Mouse (Mus musculus) neural tube, embryonic 14.5 days (tissue): ENCODE data around the gene Tsc22d2. TPM values are rescaled to one million over a fixed set of nuclear protein-coding genes. Genes with fewer than 3 reads are reported as not detected.
"Not testable (repeated sequence)": the region's sequence is repeated elsewhere in the genome, so short reads cannot be mapped to it uniquely, and the experiment has no call there.

Source experiments
- ATAC-seq: fragments of 200-750 bp; cut with Nextera tagmentation; 2 replicates; pipeline ENCODE4 v1.8.0; 2017; ENCODE audit warnings: low read depth, mild to moderate bottlenecking, moderate TSS enrichment, moderate library complexity
- H3K27ac ChIP-seq: fragments of 300-500 bp; sonication (generic); 2 replicates; pipeline ENCODE4 v1.5.1; 2014; ENCODE audit warnings: low read depth, mild to moderate bottlenecking, control low read depth, low read length, moderate library complexity, mixed read lengths
- H3K27me3 ChIP-seq: fragments of 300-500 bp; sonication (generic); 2 replicates; pipeline ENCODE4 v1.6.1; 2014; ENCODE audit warnings: low read length; ENCODE audit not compliant: control insufficient read depth, insufficient read depth
- H3K36me3 ChIP-seq: fragments of 300-500 bp; sonication (generic); 2 replicates; pipeline ENCODE4 v1.6.1; 2014; ENCODE audit warnings: low read length, mixed read lengths; ENCODE audit not compliant: control insufficient read depth, insufficient read depth
- H3K4me1 ChIP-seq: fragments of 300-500 bp; sonication (generic); 2 replicates; pipeline ENCODE4 v1.6.1; 2014; ENCODE audit warnings: low read length; ENCODE audit not compliant: control insufficient read depth, insufficient read depth
- H3K4me2 ChIP-seq: fragments of 300-500 bp; sonication (generic); 2 replicates; pipeline ENCODE4 v1.6.1; 2014; ENCODE audit warnings: mild to moderate bottlenecking, low read depth, low read length, control low read depth
- H3K4me3 ChIP-seq: fragments of 300-500 bp; sonication (generic); 2 replicates; pipeline ENCODE4 v1.5.1; 2014; ENCODE audit warnings: low read depth, low read length, control low read depth, mixed read lengths
- H3K9ac ChIP-seq: fragments of 300-500 bp; sonication (generic); replicated peaks from 2 replicates; pipeline ENCODE4 v1.6.1; 2014; ENCODE audit warnings: low read depth, mild to moderate bottlenecking, control low read depth, low read length, mixed read lengths
- H3K9me3 ChIP-seq: fragments of 300-500 bp; sonication (generic); 2 replicates; pipeline ENCODE4 v1.6.1; 2016; ENCODE audit warnings: low read length; ENCODE audit not compliant: control insufficient read depth
- WGBS: fragments of 180-500 bp; shearing (Covaris S2); extraction: QIAGEN DNeasy Blood & Tissue Kit; methylation state at CpG from one replicate; pipeline ENCODE4 v1.1.7; 2014; 5-methylcytosine and 5-hydroxymethylcytosine counted together
- polyA plus RNA-seq: library from polyadenylated mRNA; unstranded; fragments of >200 nt; fragmentation: Nextera tagmentation; extraction: Ambion mirVana; gene quantifications from 2 replicates; pipeline ENCODE4 v1.2.1, GENCODE M21; 2014

The Tsc22d2 gene
- polyA plus RNA-seq, 1 experiment from 2014 or later, result 13.3 TPM

GRCm38 (mm10) chr3:58469655-58470437 is 55.3 kb downstream of the Tsc22d2 start:
- H3K36me3 ChIP-seq, result no peaks in the 10 kb centered on the region
- H3K4me3 ChIP-seq, result no peak overlapping the region
- no peak for ATAC-seq
- no peak overlapping the region for H3K27ac ChIP-seq
- no peak overlapping the region for H3K9ac ChIP-seq
- no peak overlapping the region for H3K4me2 ChIP-seq
- no peaks in the 10 kb centered on the region for H3K4me1 ChIP-seq
- 69% methylated on average over 9 of the region's 9 CpGs for WGBS
- H3K9me3 ChIP-seq, result no peaks in the 10 kb centered on the region
- H3K27me3 ChIP-seq, result no peaks in the 10 kb centered on the region

GRCm38 (mm10) chr3:58475298-58475697 is 60.8 kb downstream of the Tsc22d2 start:
- 90% methylated on average over 1 of the region's 1 CpGs for WGBS
- not testable (repeated sequence) for H3K36me3 ChIP-seq, H3K27me3 ChIP-seq, H3K4me2 ChIP-seq, H3K4me1 ChIP-seq, H3K9me3 ChIP-seq, H3K27ac ChIP-seq, H3K9ac ChIP-seq, H3K4me3 ChIP-seq, ATAC-seq

GRCm38 (mm10) chr3:58478755-58479455 is 64.4 kb downstream of the Tsc22d2 start:
- 88% methylated on average over 2 of the region's 2 CpGs for WGBS
- Histone ChIP-seq H3K9me3 (no peaks in the 10 kb centered on the region), H3K4me2 (no peak overlapping the region), H3K27me3 (no peaks in the 10 kb centered on the region), H3K27ac (no peak overlapping the region), H3K4me3 (no peak overlapping the region), H3K4me1 (no peaks in the 10 kb centered on the region), H3K36me3 (no peaks in the 10 kb centered on the region), H3K9ac (no peak overlapping the region)
- no peak for ATAC-seq

- H3K4me1 ChIP-seq, result no peaks in the 10 kb centered on the region
- H3K27ac ChIP-seq, result no peak overlapping the region
- H3K4me2 ChIP-seq, result no peak overlapping the region
- H3K9me3 ChIP-seq, result no peaks in the 10 kb centered on the region
- no peak for ATAC-seq
- no peaks in the 10 kb centered on the region for H3K36me3 ChIP-seq
- H3K27me3 ChIP-seq, result no peaks in the 10 kb centered on the region
- no peak overlapping the region for H3K4me3 ChIP-seq
- WGBS, result 67% methylated on average over 7 of the region's 7 CpGs
- H3K9ac ChIP-seq, result no peak overlapping the region
These were observed 71.4 kb downstream of the Tsc22d2 start for GRCm38 (mm10) chr3:58485883-58486282.

- Histone ChIP-seq H3K27ac (no peak overlapping the region), H3K36me3 (no peaks in the 10 kb centered on the region), H3K9ac (no peak overlapping the region), H3K4me2 (no peak overlapping the region), H3K9me3 (no peaks in the 10 kb centered on the region), H3K27me3 (no peaks in the 10 kb centered on the region), H3K4me1 (no peaks in the 10 kb centered on the region), H3K4me3 (no peak overlapping the region)
- 74% methylated on average over 3 of the region's 3 CpGs for WGBS
- ATAC-seq, result no peak
These were observed 72.6 kb downstream of the Tsc22d2 start for GRCm38 (mm10) chr3:58487121-58487520.

- Histone ChIP-seq H3K4me1 (no peaks in the 10 kb centered on the region), H3K4me3 (no peak overlapping the region)
- no peak for ATAC-seq
These were observed 73.7 kb downstream of the Tsc22d2 start for GRCm38 (mm10) chr3:58487999-58488775.

GRCm38 (mm10) chr3:58490787-58491186 is 76.3 kb downstream of the Tsc22d2 start:
- Histone ChIP-seq H3K27ac (no peak overlapping the region), H3K9me3 (no peaks in the 10 kb centered on the region), H3K36me3 (no peaks in the 10 kb centered on the region), H3K4me1 (no peaks in the 10 kb centered on the region), H3K27me3 (no peaks in the 10 kb centered on the region), H3K4me2 (no peak overlapping the region), H3K4me3 (no peak overlapping the region), H3K9ac (no peak overlapping the region)
- ATAC-seq, result no peak
- 80% methylated on average over 7 of the region's 7 CpGs for WGBS

More at GRCm38 (mm10) chr3:58487999-58488775, 73.7 kb downstream of the Tsc22d2 start:
- Histone ChIP-seq H3K9ac (no peak overlapping the region), H3K36me3 (no peaks in the 10 kb centered on the region), H3K4me2 (no peak overlapping the region), H3K27me3 (no peaks in the 10 kb centered on the region), H3K9me3 (no peaks in the 10 kb centered on the region), H3K27ac (no peak overlapping the region)
- 75% methylated on average over 7 of the region's 8 CpGs for WGBS

- H3K9ac ChIP-seq, result no peak overlapping the region
- H3K27me3 ChIP-seq, result no peaks in the 10 kb centered on the region
- no peaks in the 10 kb centered on the region for H3K36me3 ChIP-seq
- H3K4me2 ChIP-seq, result no peak overlapping the region
- H3K9me3 ChIP-seq, result no peaks in the 10 kb centered on the region
- no peaks in the 10 kb centered on the region for H3K4me1 ChIP-seq
- no peak for ATAC-seq
- 85% methylated on average over 4 of the region's 4 CpGs for WGBS
- H3K4me3 ChIP-seq, result no peak overlapping the region
- no peak overlapping the region for H3K27ac ChIP-seq
These were observed 79.1 kb downstream of the Tsc22d2 start for GRCm38 (mm10) chr3:58493621-58494020.

- Histone ChIP-seq H3K9ac (no peak overlapping the region), H3K4me3 (no peak overlapping the region), H3K4me2 (no peak overlapping the region), H3K9me3 (no peaks in the 10 kb centered on the region), H3K4me1 (no peaks in the 10 kb centered on the region), H3K27me3 (no peaks in the 10 kb centered on the region), H3K36me3 (no peaks in the 10 kb centered on the region), H3K27ac (no peak overlapping the region)
- ATAC-seq, result no peak
- 81% methylated on average over 2 of the region's 2 CpGs for WGBS
These were observed 87.4 kb downstream of the Tsc22d2 start for GRCm38 (mm10) chr3:58501961-58502360.
